Mouse (Mus musculus): ENCODE data around the gene Bloc1s3.

- TF ChIP-seq POLR2A (IDR thresholded peaks at IDR 0.05; ENCODE audit: borderline replicate concordance, low read depth, low read length) (no peak), CTCF (IDR thresholded peaks at IDR 0.05; ENCODE audit: low read depth, low read length) (no peak)
Observed at GRCm38 (mm10) chr7:19486549-19486948, 21.6 kb downstream of the Bloc1s3 start.

Data from bone marrow macrophage, adult 2 months (primary cell).